In genomic region chr2:154410355-154410754, GRCm38 (mm10) we compare ENCODE assay signal across 8 mouse cellular contexts. TPM values are rescaled to one million over a fixed set of nuclear protein-coding genes. Genes with fewer than 3 reads are reported as not detected.
A peak's percentile ranks its signal among the peaks of the same experiment; 100 is the strongest.
DNase-seq lines count a peak whose midpoint lies in the region; ATAC-seq and TF ChIP-seq lines count a peak whose summit lies in the region.

No protein-coding gene starts in this region.

- peak; percentile 55 to 58 for DNase-seq in cerebellum, postnatal 10 days
- DNase-seq in cerebellum, adult 8-10 months, result no peak
- peak; percentile 53 for DNase-seq in ovary, adult 18-20 months (ENCODE audit: low spot score)
- DNase-seq in ovary, postnatal 10 days (ENCODE audit: low spot score), result no peak
- DNase-seq in left cerebral cortex, adult 2 months (ENCODE audit: extremely low spot score in 1 of 2, low spot score in 2 of 2), result peak in 1 of 2 experiments; percentile 70
- peak; percentile 64 for DNase-seq in telencephalon, adult 2 months (ENCODE audit: low read depth, low spot score)
- no peak for DNase-seq in kidney, adult 11 months
- no peak for DNase-seq in forebrain, embryonic 11.5 days (ENCODE audit: low spot score)

- 0 out of 2 replicates have a peak overlapping the region, but pooled peaks have one; percentile 36 for H3K27ac ChIP-seq in left cerebral cortex, adult 2 months
- no peak overlapping the region for H3K27ac ChIP-seq in forebrain, embryonic 11.5 days (ENCODE audit: low read depth, low read length)

- no peaks in the 10 kb centered on the region for H3K36me3 ChIP-seq in forebrain, embryonic 11.5 days (ENCODE audit: control insufficient read depth, insufficient read depth, low read length)

- no peaks in the 10 kb centered on the region; the same call in 1 of the 2 replicates for H3K4me1 ChIP-seq in forebrain, embryonic 11.5 days (replicated peaks; ENCODE audit: control insufficient read depth, insufficient read depth, low read length)

- no peak overlapping the region for H3K4me2 ChIP-seq in forebrain, embryonic 11.5 days (ENCODE audit: low read depth, low read length, severe bottlenecking)

- ATAC-seq in forebrain, embryonic 11.5 days (replicated peaks; ENCODE audit: low FRiP score), result no peak

- H3K4me3 ChIP-seq in left cerebral cortex, adult 2 months, result no peak overlapping the region
- no peak overlapping the region for H3K4me3 ChIP-seq in forebrain, embryonic 11.5 days (ENCODE audit: low read depth, low read length)

- TF ChIP-seq CTCF in left cerebral cortex, adult 2 months (IDR thresholded peaks at IDR 0.05), result peak; percentile 4; the same call in 1 of the 2 replicates

- WGBS in forebrain, embryonic 11.5 days, result 71% methylated on average over 2 of the region's 2 CpGs

- no peak overlapping the region for H3K9ac ChIP-seq in forebrain, embryonic 11.5 days (ENCODE audit: low read length)

- no peaks in the 10 kb centered on the region for H3K9me3 ChIP-seq in forebrain, embryonic 11.5 days (ENCODE audit: control insufficient read depth, low read length)

- intact Hi-C loops in left cerebral cortex, adult 2 months (cut with DNase I), result loop anchor here (10.0 kb wide), 2 partner anchors 444 to 534 kb away; no protein-coding TSS in a partner anchor

- H3K27me3 ChIP-seq in forebrain, embryonic 11.5 days (ENCODE audit: control insufficient read depth, insufficient read depth, low read length), result peaks cover 6% of the 10 kb centered on the region; the same call in 1 of the 2 replicates

RNA-seq across cellular contexts. Expression of gene Snta1, which starts 2.5 kb away (rescaled TPM):
- total RNA-seq in left cerebral cortex, adult 2 months (2021), result 10 to 100 TPM; 33.9 to 34.1 TPM
- polyA plus RNA-seq in forebrain, embryonic 11.5 days (2014; fragmentation: Nextera tagmentation; extraction: Ambion mirVana), result 3.1 and 3.4 TPM in 2 replicates

RNA-seq across cellular contexts. Expression of gene Cbfa2t2, which starts 25.9 kb away (rescaled TPM):
- total RNA-seq in left cerebral cortex, adult 2 months (2021), result 10 to 100 TPM; 54.3 to 57.4 TPM
- 69.4 and 71.6 TPM in 2 replicates for polyA plus RNA-seq in forebrain, embryonic 11.5 days (2014; fragmentation: Nextera tagmentation; extraction: Ambion mirVana)

RNA-seq across cellular contexts. Expression of gene Cdk5rap1, which starts 37.5 kb away (rescaled TPM):
- 10 to 100 TPM; 11.5 to 14.3 TPM for total RNA-seq in left cerebral cortex, adult 2 months (2021)
- 15.0 and 17.0 TPM in 2 replicates for polyA plus RNA-seq in forebrain, embryonic 11.5 days (2014; fragmentation: Nextera tagmentation; extraction: Ambion mirVana)

Comparison
In these comparisons a context has a peak if more than half of its experiments do, and no peak if none do; other contexts are left out.
1. DNase-seq: peak in cerebellum, postnatal 10 days (2 of 2), ovary, adult 18-20 months (single experiment) and telencephalon, adult 2 months (single experiment); none in cerebellum, adult 8-10 months (single experiment), ovary, postnatal 10 days (single experiment), kidney, adult 11 months (single experiment) and forebrain, embryonic 11.5 days (single experiment).